Mouse (Mus musculus) CD4-positive naive resting alpha-beta T cell, adult 57 days (primary cell): Measurements from ENCODE around the gene 4931440F15Rik. TPM values are rescaled to one million over a fixed set of nuclear protein-coding genes. Genes with fewer than 3 reads are reported as not detected.

Source experiments
- total RNA-seq: library from RNA; stranded (reverse); gene quantifications from one replicate; pipeline ENCODE4 v1.2.4, GENCODE M21; 2023

Gene 4931440F15Rik
- not detected for total RNA-seq

GRCm38 (mm10) chr11:29825271-29825718 is at the start of gene 4931440F15Rik:
TSS of gene 4931440F15Rik (minus strand) at chr11:29825668.

Other genes with a start within 250 kb of the 4931440F15Rik start
- gene Rtn4, start 132.7 kb downstream of the 4931440F15Rik start, total RNA-seq: 77.3 TPM
- 0.71 TPM for gene Eml6, start 200.4 kb upstream of the 4931440F15Rik start, total RNA-seq